Mouse (Mus musculus): ENCODE results near the gene Tmem120b. TPM values are rescaled to one million over a fixed set of nuclear protein-coding genes. Genes with fewer than 3 reads are reported as not detected.

Gene Tmem120b
- polyA plus RNA-seq, 1 experiment from 2014 or later = 19.8 TPM

GRCm38 (mm10) chr5:123029729-123030128, 38.5 kb upstream of the Tmem120b start:
- no peaks in the 10 kb centered on the region for H3K27me3 ChIP-seq (replicated peaks; ENCODE audit: control insufficient read depth, insufficient read depth, low read length)
- H3K9ac ChIP-seq (ENCODE audit: low read depth, low read length) = no peak overlapping the region
- no peak overlapping the region for H3K4me3 ChIP-seq (ENCODE audit: low read length)
- H3K4me1 ChIP-seq (ENCODE audit: control insufficient read depth, insufficient read depth, low read depth, low read length) = no peaks in the 10 kb centered on the region
- H3K9me3 ChIP-seq (ENCODE audit: control insufficient read depth, low read length) = no peaks in the 10 kb centered on the region
- ATAC-seq = no peak
- no peak overlapping the region for H3K27ac ChIP-seq (ENCODE audit: low read depth, low read length)
- peaks cover 7% of the 10 kb centered on the region for H3K36me3 ChIP-seq (ENCODE audit: control insufficient read depth, insufficient read depth, low read length)
- WGBS = 97% methylated on average over 6 of the region's 7 CpGs
- H3K4me2 ChIP-seq (ENCODE audit: low read length) = no peak overlapping the region

GRCm38 (mm10) chr5:123031312-123031711, 36.9 kb upstream of the Tmem120b start:
- 92% methylated on average over 3 of the region's 3 CpGs for WGBS
- no peak overlapping the region for H3K4me2 ChIP-seq (ENCODE audit: low read length)
- no peak overlapping the region for H3K9ac ChIP-seq (ENCODE audit: low read depth, low read length)
- H3K9me3 ChIP-seq (ENCODE audit: control insufficient read depth, low read length) = no peaks in the 10 kb centered on the region
- no peak overlapping the region for H3K4me3 ChIP-seq (ENCODE audit: low read length)
- no peaks in the 10 kb centered on the region for H3K27me3 ChIP-seq (replicated peaks; ENCODE audit: control insufficient read depth, insufficient read depth, low read length)
- peaks cover 7% of the 10 kb centered on the region for H3K36me3 ChIP-seq (ENCODE audit: control insufficient read depth, insufficient read depth, low read length)
- H3K4me1 ChIP-seq (ENCODE audit: control insufficient read depth, insufficient read depth, low read depth, low read length) = no peaks in the 10 kb centered on the region; the same call in 1 of the 2 replicates
- no peak for ATAC-seq
- no peak overlapping the region for H3K27ac ChIP-seq (ENCODE audit: low read depth, low read length)

- Histone ChIP-seq H3K27me3 (replicated peaks; ENCODE audit: control insufficient read depth, insufficient read depth, low read length) (no peaks in the 10 kb centered on the region), H3K27ac (ENCODE audit: low read depth, low read length) (no peak overlapping the region), H3K36me3 (ENCODE audit: control insufficient read depth, insufficient read depth, low read length) (peaks cover 7% of the 10 kb centered on the region), H3K9me3 (ENCODE audit: control insufficient read depth, low read length) (no peaks in the 10 kb centered on the region), H3K9ac (ENCODE audit: low read depth, low read length) (no peak overlapping the region), H3K4me3 (ENCODE audit: low read length) (no peak overlapping the region), H3K4me2 (ENCODE audit: low read length) (no peak overlapping the region), H3K4me1 (ENCODE audit: control insufficient read depth, insufficient read depth, low read depth, low read length) (no peaks in the 10 kb centered on the region; the same call in 1 of the 2 replicates)
- no peak for ATAC-seq
- WGBS = 79% methylated on average over 7 of the region's 7 CpGs
Measured at GRCm38 (mm10) chr5:123033646-123034160, 34.5 kb upstream of the Tmem120b start.

- no peak overlapping the region for H3K27ac ChIP-seq (ENCODE audit: low read depth, low read length)
- H3K4me3 ChIP-seq (ENCODE audit: low read length) = no peak overlapping the region
- ATAC-seq = no peak
- H3K9me3 ChIP-seq (ENCODE audit: control insufficient read depth, low read length) = no peaks in the 10 kb centered on the region
- peaks cover 2% of the 10 kb centered on the region; the same call in 1 of the 2 replicates for H3K4me1 ChIP-seq (ENCODE audit: control insufficient read depth, insufficient read depth, low read depth, low read length)
- H3K27me3 ChIP-seq (replicated peaks; ENCODE audit: control insufficient read depth, insufficient read depth, low read length) = no peaks in the 10 kb centered on the region
- H3K4me2 ChIP-seq (ENCODE audit: low read length) = no peak overlapping the region
- H3K36me3 ChIP-seq (ENCODE audit: control insufficient read depth, insufficient read depth, low read length) = peaks cover 4% of the 10 kb centered on the region
- WGBS = 91% methylated on average over 4 of the region's 4 CpGs
- no peak overlapping the region for H3K9ac ChIP-seq (ENCODE audit: low read depth, low read length)
Measured at GRCm38 (mm10) chr5:123035089-123035488, 33.1 kb upstream of the Tmem120b start.

- H3K9me3 ChIP-seq (ENCODE audit: control insufficient read depth, low read length) = no peaks in the 10 kb centered on the region
- no peaks in the 10 kb centered on the region; the same call in 1 of the 2 replicates for H3K27me3 ChIP-seq (replicated peaks; ENCODE audit: control insufficient read depth, insufficient read depth, low read length)
- ATAC-seq = no peak
- H3K4me3 ChIP-seq (ENCODE audit: low read length) = no peak overlapping the region
- H3K27ac ChIP-seq (ENCODE audit: low read depth, low read length) = no peak overlapping the region
- H3K9ac ChIP-seq (ENCODE audit: low read depth, low read length) = no peak overlapping the region
- peaks cover 4% of the 10 kb centered on the region for H3K36me3 ChIP-seq (ENCODE audit: control insufficient read depth, insufficient read depth, low read length)
- 32% methylated on average over 6 of the region's 6 CpGs for WGBS
- peaks cover 2% of the 10 kb centered on the region; the same call in 1 of the 2 replicates for H3K4me1 ChIP-seq (ENCODE audit: control insufficient read depth, insufficient read depth, low read depth, low read length)
- H3K4me2 ChIP-seq (ENCODE audit: low read length) = no peak overlapping the region
Measured at GRCm38 (mm10) chr5:123035564-123035963, 32.7 kb upstream of the Tmem120b start.

- Histone ChIP-seq H3K27ac (ENCODE audit: low read depth, low read length) (no peak overlapping the region), H3K9ac (ENCODE audit: low read depth, low read length) (no peak overlapping the region), H3K4me1 (ENCODE audit: control insufficient read depth, insufficient read depth, low read depth, low read length) (peaks cover 2% of the 10 kb centered on the region; the same call in 1 of the 2 replicates), H3K4me3 (ENCODE audit: low read length) (no peak overlapping the region), H3K27me3 (replicated peaks; ENCODE audit: control insufficient read depth, insufficient read depth, low read length) (no peaks in the 10 kb centered on the region; the same call in 1 of the 2 replicates), H3K36me3 (ENCODE audit: control insufficient read depth, insufficient read depth, low read length) (no peaks in the 10 kb centered on the region), H3K4me2 (ENCODE audit: low read length) (no peak overlapping the region), H3K9me3 (ENCODE audit: control insufficient read depth, low read length) (no peaks in the 10 kb centered on the region)
- WGBS = 89% methylated on average over 5 of the region's 5 CpGs
- no peak for ATAC-seq
Measured at GRCm38 (mm10) chr5:123038115-123038514, 30.1 kb upstream of the Tmem120b start.

- Histone ChIP-seq H3K4me2 (ENCODE audit: low read length) (peak overlapping the region; percentile 52), H3K27ac (ENCODE audit: low read depth, low read length) (no peak overlapping the region), H3K9me3 (ENCODE audit: control insufficient read depth, low read length) (no peaks in the 10 kb centered on the region), H3K4me1 (ENCODE audit: control insufficient read depth, insufficient read depth, low read depth, low read length) (peaks cover 2% of the 10 kb centered on the region; the same call in 1 of the 2 replicates), H3K36me3 (ENCODE audit: control insufficient read depth, insufficient read depth, low read length) (no peaks in the 10 kb centered on the region), H3K9ac (ENCODE audit: low read depth, low read length) (no peak overlapping the region), H3K27me3 (replicated peaks; ENCODE audit: control insufficient read depth, insufficient read depth, low read length) (no peaks in the 10 kb centered on the region; the same call in 1 of the 2 replicates), H3K4me3 (ENCODE audit: low read length) (peak overlapping the region; percentile 21)
- 6% methylated on average over 25 of the region's 25 CpGs for WGBS
- no peak for ATAC-seq
Measured at GRCm38 (mm10) chr5:123039120-123039752, 29.0 kb upstream of the Tmem120b start.

GRCm38 (mm10) chr5:123040796-123041195, 27.4 kb upstream of the Tmem120b start:
- 60% methylated on average over 7 of the region's 7 CpGs for WGBS
- Histone ChIP-seq H3K27me3 (replicated peaks; ENCODE audit: control insufficient read depth, insufficient read depth, low read length) (no peaks in the 10 kb centered on the region; the same call in 1 of the 2 replicates), H3K9me3 (ENCODE audit: control insufficient read depth, low read length) (no peaks in the 10 kb centered on the region), H3K36me3 (ENCODE audit: control insufficient read depth, insufficient read depth, low read length) (no peaks in the 10 kb centered on the region), H3K9ac (ENCODE audit: low read depth, low read length) (no peak overlapping the region), H3K4me1 (ENCODE audit: control insufficient read depth, insufficient read depth, low read depth, low read length) (0 out of 2 replicates have a peak, but pooled peaks cover 2% of the 10 kb centered on the region), H3K4me3 (ENCODE audit: low read length) (no peak overlapping the region), H3K27ac (ENCODE audit: low read depth, low read length) (no peak overlapping the region), H3K4me2 (ENCODE audit: low read length) (no peak overlapping the region)
- no peak for ATAC-seq

GRCm38 (mm10) chr5:123043856-123044255, 24.4 kb upstream of the Tmem120b start:
- Histone ChIP-seq H3K27me3 (replicated peaks; ENCODE audit: control insufficient read depth, insufficient read depth, low read length) (no peaks in the 10 kb centered on the region; the same call in 1 of the 2 replicates), H3K4me2 (ENCODE audit: low read length) (no peak overlapping the region), H3K4me3 (ENCODE audit: low read length) (no peak overlapping the region), H3K4me1 (ENCODE audit: control insufficient read depth, insufficient read depth, low read depth, low read length) (0 out of 2 replicates have a peak, but pooled peaks cover 2% of the 10 kb centered on the region), H3K36me3 (ENCODE audit: control insufficient read depth, insufficient read depth, low read length) (no peaks in the 10 kb centered on the region), H3K9ac (ENCODE audit: low read depth, low read length) (no peak overlapping the region), H3K9me3 (ENCODE audit: control insufficient read depth, low read length) (no peaks in the 10 kb centered on the region), H3K27ac (ENCODE audit: low read depth, low read length) (no peak overlapping the region)
- WGBS = 22% methylated on average over 7 of the region's 7 CpGs
- no peak for ATAC-seq

Data from hindbrain, embryonic 16.5 days (tissue).